Mouse (Mus musculus) spleen, adult 2 months (tissue): Measurements from ENCODE around the gene Nek11.

Experiments
- CTCF ChIP-seq: fragments of 200-500 bp; IDR thresholded peaks from 2 replicates; pipeline ENCODE4 v1.5.1; 2011; ENCODE audit warnings: mild to moderate bottlenecking, inconsistent platforms; ENCODE audit not compliant: insufficient read depth, insufficient read length, insufficient replicate concordance; ENCODE audit errors: extremely low read depth
- POLR2A ChIP-seq: fragments of 200-500 bp; IDR thresholded peaks from 2 replicates; pipeline ENCODE4 v1.6.1; 2011; ENCODE audit warnings: low read depth, low read length, inconsistent platforms

DNA sequence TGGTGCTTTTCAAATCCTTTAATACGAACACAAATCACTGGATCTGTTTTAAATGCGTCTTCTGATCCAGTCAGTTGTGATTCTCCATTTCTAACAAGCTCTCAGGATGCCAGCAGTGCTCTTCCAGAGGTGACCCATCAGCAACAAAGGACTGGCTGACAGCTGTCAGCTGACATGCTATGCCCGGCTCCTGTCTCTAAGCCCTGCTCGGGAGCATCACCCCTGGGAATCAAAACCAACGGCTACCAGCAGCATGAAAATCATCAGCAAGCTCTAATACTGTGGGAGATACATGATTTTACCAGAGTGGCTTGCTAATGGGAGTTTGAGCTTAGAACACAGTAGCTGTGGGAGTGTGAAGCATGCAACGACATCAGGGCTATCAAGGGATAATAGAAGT, 121.0 kb downstream of the Nek11 start:
- TF ChIP-seq CTCF (no peak), POLR2A (no peak)
